Mouse (Mus musculus) naive thymus-derived CD4-positive, alpha-beta T cell, adult 5 months (primary cell): ENCODE results near the gene Mindy2. TPM values are rescaled to one million over a fixed set of nuclear protein-coding genes. Genes with fewer than 3 reads are reported as not detected.

Source experiments
- polyA plus RNA-seq: library from polyadenylated mRNA; unstranded; fragments of 100-300 nt; shearing (Covaris generic); gene quantifications from one replicate; pipeline ENCODE4 v1.2.1, GENCODE M21; 2017

Mindy2 gene
- 90.7 TPM for polyA plus RNA-seq

GRCm38 (mm10) chr9:70657013-70657967 lies at the start of gene Mindy2:
Gene Mindy2 (minus strand): TSS chr9:70657174.

GRCm38 (mm10) chr9:70678682-70679131 lies 21.7 kb upstream of the Mindy2 start, which contains the start of gene Adam10:
Gene Adam10 (plus strand): TSS chr9:70678997.

GRCm38 (mm10) chr9:70656130-70657007 lies 605 bp downstream of the Mindy2 start, which contains the start of gene Gm10642:
Gene Gm10642 (plus strand): TSS chr9:70656251.

Other genes with a start within 250 kb of the Mindy2 start
- 0.30 TPM for gene Ccnb2, start 235.6 kb downstream of the Mindy2 start, polyA plus RNA-seq
- gene Rnf111, start 153.4 kb downstream of the Mindy2 start, polyA plus RNA-seq: 53.4 TPM
- 146 TPM for gene Sltm, start 114.4 kb downstream of the Mindy2 start, polyA plus RNA-seq
- 2.6 TPM for gene Gm10642, start 923 bp downstream of the Mindy2 start, polyA plus RNA-seq
- gene Adam10, start 21.8 kb upstream of the Mindy2 start, polyA plus RNA-seq: 62.4 TPM